Comparison of ENCODE assay signal across 27 mouse cellular contexts in the genomic region with DNA sequence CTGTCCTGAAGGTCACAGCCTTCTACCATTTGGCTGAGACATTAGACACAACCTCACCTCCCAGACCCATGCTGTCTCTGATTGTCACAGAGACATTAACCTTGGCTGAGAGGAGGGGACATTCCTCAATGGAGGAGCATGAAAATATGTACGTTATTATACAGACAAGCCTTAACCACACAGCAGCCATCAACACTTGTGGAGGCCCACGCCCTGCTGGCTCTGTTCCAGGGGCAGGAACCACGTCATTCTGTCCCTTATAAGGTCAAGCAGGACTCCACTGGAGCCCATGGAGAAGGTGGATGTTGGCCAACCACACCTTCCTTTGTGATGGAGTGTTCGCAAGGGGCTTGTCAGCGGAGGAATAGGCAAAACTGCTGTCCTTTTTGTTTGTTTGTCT. TPM values are rescaled to one million over a fixed set of nuclear protein-coding genes. Genes with fewer than 3 reads are reported as not detected.
DNase-seq lines count a peak whose midpoint lies in the region; ATAC-seq and TF ChIP-seq lines count a peak whose summit lies in the region.
"Had no signal": no experiment of that assay in that cellular context is flagged by ENCODE, and none has a peak within 500 bp of the region (broad histone marks: within the 10 kb centered on the region; RNA-seq: fewer than 3 reads in every experiment).

No protein-coding gene starts in this region.

- H3K27me3 ChIP-seq in E14TG2a.4 (ENCODE audit: insufficient read depth, low read length), result no peaks in the 10 kb centered on the region
- H3K27me3 ChIP-seq in thymus, adult 2 months (ENCODE audit: control insufficient read depth, insufficient read depth, low read length), result no peaks in the 10 kb centered on the region; the same call in none of the 2 replicates
- H3K27me3 ChIP-seq: CH12.LX; hindbrain, embryonic 13.5 days had no signal

- WGBS in thymus, adult 2 months, result 81% methylated on average over 5 of the region's 5 CpGs

- peaks cover 29% of the 10 kb centered on the region for H3K9me3 ChIP-seq in E14TG2a.4 (ENCODE audit: low read length)
- H3K9me3 ChIP-seq: embryonic facial prominence, embryonic 15.5 days; hindbrain, embryonic 10.5 days; intestine, embryonic 15.5 days had no signal

- DNase-seq in heart, adult 11 months, result peak; percentile 92
- DNase-seq in heart, adult 18-20 months, result no peak
- peak; percentile 91 for DNase-seq in ES-CJ7 (ENCODE audit: low read depth, low spot score)
- peak; percentile 93 for DNase-seq in ZHBTc4 (ENCODE audit: low read depth, low spot score)
- no peak for DNase-seq in thymus, adult 2 months
- DNase-seq: adrenal gland, postnatal 10 days; adrenal gland, postnatal 36 days; B cell, adult 2 months; cerebellum, adult 11 months; cerebellum, adult 2 months; cerebellum, adult 9-11 months; cerebellum, postnatal 25 days; forebrain, postnatal 0 days; gastrocnemius, postnatal 10 days; gastrocnemius, postnatal 36 days; heart, postnatal 36 days; kidney, adult 11 months had no signal

- no peak overlapping the region for H3K27ac ChIP-seq in thymus, adult 2 months (ENCODE audit: control insufficient read depth, insufficient read depth, low read length)
- H3K27ac ChIP-seq: embryonic facial prominence, embryonic 12.5 days; embryonic facial prominence, embryonic 15.5 days; hindbrain, embryonic 10.5 days; hindbrain, embryonic 13.5 days; intestine, embryonic 15.5 days had no signal

- H3K36me3 ChIP-seq in E14TG2a.4 (ENCODE audit: insufficient read depth, low read length), result peaks cover 70% of the 10 kb centered on the region
- no peaks in the 10 kb centered on the region for H3K36me3 ChIP-seq in thymus, adult 2 months (ENCODE audit: control insufficient read depth, insufficient read depth, low read length)
- H3K36me3 ChIP-seq: embryonic facial prominence, embryonic 12.5 days; embryonic facial prominence, embryonic 15.5 days; intestine, embryonic 15.5 days had no signal

- TF ChIP-seq POLR2A in thymus, adult 2 months (IDR thresholded peaks at IDR 0.05; ENCODE audit: control insufficient read depth, extremely low read depth, insufficient read depth, low read length, poor library complexity), result no peak

- H3K4me1 ChIP-seq in E14TG2a.4 (replicated peaks; ENCODE audit: low read depth, low read length), result peaks cover 82% of the 10 kb centered on the region
- no peaks in the 10 kb centered on the region for H3K4me1 ChIP-seq in thymus, adult 2 months (replicated peaks; ENCODE audit: control insufficient read depth, insufficient read depth, low read length)
- H3K4me1 ChIP-seq: embryonic facial prominence, embryonic 12.5 days had no signal

- peak overlapping the region; percentile 43 for H3K4me3 ChIP-seq in E14TG2a.4 (replicated peaks; ENCODE audit: low read length)
- H3K4me3 ChIP-seq in thymus, adult 2 months (ENCODE audit: control insufficient read depth, insufficient read depth, low read length), result no peak overlapping the region
- H3K4me3 ChIP-seq: embryonic facial prominence, embryonic 12.5 days; embryonic facial prominence, embryonic 15.5 days; hindbrain, embryonic 10.5 days; hindbrain, embryonic 13.5 days; intestine, embryonic 15.5 days had no signal

- TF ChIP-seq CTCF in E14TG2a.4 (conservative IDR thresholded peaks at IDR 0.05; ENCODE audit: low read length), result no peak
- no peak for TF ChIP-seq CTCF in thymus, adult 2 months (IDR thresholded peaks at IDR 0.05; ENCODE audit: borderline replicate concordance, control insufficient read depth, extremely low read depth, insufficient read depth, low read length, poor library complexity)

- ATAC-seq in granulocyte monocyte progenitor cell, adult 5-6 weeks (replicated peaks; ENCODE audit: poor library complexity, severe bottlenecking), result no peak
- ATAC-seq: forebrain, embryonic 14.5 days; forebrain, postnatal 0 days; hindbrain, embryonic 16.5 days; intestine, embryonic 15.5 days had no signal

RNA-seq across cellular contexts. Expression of a gene that starts 5.8 kb away (rescaled TPM):
- total RNA-seq in heart, adult 18-20 months (2021), result 10 to 100 TPM; 85.1 to 92.0 TPM
- polyA plus RNA-seq in thymus, adult 2 months (2012; rRNA removed), result 2.1 and 4.1 TPM in 2 replicates
- total RNA-seq in granulocyte monocyte progenitor cell, adult 5-6 weeks (2014; fragmentation: Nextera tagmentation), result not detected in 2 replicates
- total RNA-seq in granulocyte monocyte progenitor cell, adult 5-6 weeks (2017), result not detected in 2 replicates

RNA-seq across cellular contexts. Expression of a gene that starts 44.2 kb away (rescaled TPM):
- 10 to 100 TPM; 40.3 to 42.9 TPM for total RNA-seq in heart, adult 18-20 months (2021)
- polyA plus RNA-seq in thymus, adult 2 months (2012; rRNA removed), result 12.3 and 15.1 TPM in 2 replicates
- 19.1 and 30.1 TPM in 2 replicates for total RNA-seq in granulocyte monocyte progenitor cell, adult 5-6 weeks (2014; fragmentation: Nextera tagmentation)
- 56.0 and 63.8 TPM in 2 replicates for total RNA-seq in granulocyte monocyte progenitor cell, adult 5-6 weeks (2017)

RNA-seq across cellular contexts. Expression of a gene that starts 55.0 kb away (rescaled TPM):
- total RNA-seq in heart, adult 18-20 months (2021), result 10 to 100 TPM; 43.4 to 44.6 TPM
- 13.0 TPM in 2 replicates for polyA plus RNA-seq in thymus, adult 2 months (2012; rRNA removed)
- total RNA-seq in granulocyte monocyte progenitor cell, adult 5-6 weeks (2014; fragmentation: Nextera tagmentation), result 45.8 and 70.9 TPM in 2 replicates
- 67.8 and 69.3 TPM in 2 replicates for total RNA-seq in granulocyte monocyte progenitor cell, adult 5-6 weeks (2017)

RNA-seq across cellular contexts. Expression of a gene that starts 55.7 kb away (rescaled TPM):
- total RNA-seq in heart, adult 18-20 months (2021), result 1,000 to 10,000 TPM; 1,761 to 1,766 TPM
- polyA plus RNA-seq in thymus, adult 2 months (2012; rRNA removed), result 214 and 216 TPM in 2 replicates
- 504 and 603 TPM in 2 replicates for total RNA-seq in granulocyte monocyte progenitor cell, adult 5-6 weeks (2014; fragmentation: Nextera tagmentation)
- 303 and 340 TPM in 2 replicates for total RNA-seq in granulocyte monocyte progenitor cell, adult 5-6 weeks (2017)

Comparison
In these comparisons a context has a peak if more than half of its experiments do, and no peak if none do; other contexts are left out.
1. DNase-seq: peak in heart, adult 11 months (single experiment), ES-CJ7 (single experiment) and ZHBTc4 (single experiment); none in heart, adult 18-20 months (0 of 2) and thymus, adult 2 months (single experiment).
2. RNA of a gene that starts 5.8 kb away (total RNA-seq): 85.1 to 92.0 TPM in heart, adult 18-20 months; not detected in granulocyte monocyte progenitor cell, adult 5-6 weeks; every median in the first group is over 10 times any median in the second.